In genomic region chr7:97333113-97333898, GRCm38 (mm10) we compare ENCODE assay signal across 8 mouse cellular contexts. TPM values are rescaled to one million over a fixed set of nuclear protein-coding genes. Genes with fewer than 3 reads are reported as not detected.
DNase-seq lines count a peak whose midpoint lies in the region; ATAC-seq and TF ChIP-seq lines count a peak whose summit lies in the region.

No protein-coding gene starts in this region.

- peak; percentile 33 to 41 for DNase-seq in cerebellum, adult 18-20 months
- no peak for DNase-seq in cerebellum, postnatal 4 days (ENCODE audit: low spot score in 2 of 2)
- no peak for DNase-seq in forebrain, postnatal 0 days
- DNase-seq in layer of hippocampus, postnatal 10 days (ENCODE audit: low spot score in 2 of 2): no peak
- DNase-seq in testis, postnatal 10 days (ENCODE audit: low spot score): no peak
- DNase-seq in gastrocnemius, adult 8-10 months (ENCODE audit: low spot score in 2 of 2): no peak

- TF ChIP-seq CTCF in E14TG2a.4 (conservative IDR thresholded peaks at IDR 0.05; ENCODE audit: low read length): no peak
- TF ChIP-seq CTCF in forebrain, postnatal 0 days (IDR thresholded peaks at IDR 0.05; ENCODE audit: low read depth): no peak

- peaks cover 3% of the 10 kb centered on the region; the same call in 1 of the 2 replicates for H3K27me3 ChIP-seq in E14TG2a.4 (ENCODE audit: insufficient read depth, low read length)
- no peaks in the 10 kb centered on the region for H3K27me3 ChIP-seq in forebrain, postnatal 0 days (ENCODE audit: insufficient read depth, low read length)
- no peaks in the 10 kb centered on the region for H3K27me3 ChIP-seq in liver, embryonic 16.5 days (ENCODE audit: control insufficient read depth, insufficient read depth, low read depth, low read length)

- peak overlapping the region; percentile 76; the same call in 1 of the 2 replicates for H3K9ac ChIP-seq in forebrain, postnatal 0 days
- no peak overlapping the region for H3K9ac ChIP-seq in liver, embryonic 16.5 days (ENCODE audit: low read depth, low read length)

- H3K9me3 ChIP-seq in E14TG2a.4 (ENCODE audit: low read length): no peaks in the 10 kb centered on the region
- no peaks in the 10 kb centered on the region for H3K9me3 ChIP-seq in forebrain, postnatal 0 days (ENCODE audit: low read length)
- H3K9me3 ChIP-seq in liver, embryonic 16.5 days (replicated peaks; ENCODE audit: control insufficient read depth, low read length): no peaks in the 10 kb centered on the region

- WGBS in forebrain, postnatal 0 days: 87% methylated on average over 6 of the region's 6 CpGs
- WGBS in liver, embryonic 16.5 days (ENCODE audit: insufficient replicate concordance): 55% methylated on average over 6 of the region's 6 CpGs

- no peaks in the 10 kb centered on the region for H3K36me3 ChIP-seq in E14TG2a.4 (ENCODE audit: insufficient read depth, low read length)
- H3K36me3 ChIP-seq in forebrain, postnatal 0 days (ENCODE audit: insufficient read depth): no peaks in the 10 kb centered on the region
- H3K36me3 ChIP-seq in liver, embryonic 16.5 days (ENCODE audit: control insufficient read depth, insufficient read depth): no peaks in the 10 kb centered on the region

- no peak overlapping the region for H3K27ac ChIP-seq in forebrain, postnatal 0 days (ENCODE audit: low read depth, low read length)
- no peak overlapping the region for H3K27ac ChIP-seq in liver, embryonic 16.5 days (ENCODE audit: low read length)

- H3K4me1 ChIP-seq in E14TG2a.4 (replicated peaks; ENCODE audit: low read depth, low read length): peaks cover 65% of the 10 kb centered on the region
- peaks cover 14% of the 10 kb centered on the region for H3K4me1 ChIP-seq in forebrain, postnatal 0 days (ENCODE audit: insufficient read depth)
- H3K4me1 ChIP-seq in liver, embryonic 16.5 days (ENCODE audit: control insufficient read depth, low read depth, low read length): peaks cover 13% of the 10 kb centered on the region

- ATAC-seq in forebrain, postnatal 0 days: no peak
- ATAC-seq in liver, embryonic 16.5 days (ENCODE audit: low read depth): no peak

- H3K4me2 ChIP-seq in forebrain, postnatal 0 days (ENCODE audit: low read depth): peak overlapping the region; percentile 58
- peak overlapping the region; percentile 91; the same call in 1 of the 2 replicates for H3K4me2 ChIP-seq in liver, embryonic 16.5 days (ENCODE audit: low read depth, low read length)

- H3K4me3 ChIP-seq in E14TG2a.4 (replicated peaks; ENCODE audit: low read length): peak overlapping the region; percentile 90
- H3K4me3 ChIP-seq in forebrain, postnatal 0 days (ENCODE audit: low read depth, low read length): peak overlapping the region; percentile 91
- H3K4me3 ChIP-seq in liver, embryonic 16.5 days (ENCODE audit: low read depth, low read length): no peak overlapping the region

RNA-seq across cellular contexts. Expression of gene Kctd21, which starts 1.2 kb away (rescaled TPM):
- 3.9 and 4.9 TPM in 2 replicates for total RNA-seq in forebrain, postnatal 0 days (2014; rRNA removed)
- polyA plus RNA-seq in forebrain, postnatal 0 days (2015; fragmentation: Nextera tagmentation; extraction: Ambion mirVana): 2.4 and 3.1 TPM in 2 replicates
- polyA plus RNA-seq in liver, embryonic 16.5 days (2015; fragmentation: Nextera tagmentation; extraction: Ambion mirVana): 1.1 and 1.4 TPM in 2 replicates
- total RNA-seq in layer of hippocampus, postnatal 10 days (2021): 1 to 10 TPM; 6.9 to 8.9 TPM
- 1 to 10 TPM; 3.3 to 4.1 (median 3.9) TPM for total RNA-seq in gastrocnemius, adult 8-10 months (2022)

RNA-seq across cellular contexts. Expression of gene Usp35, which starts 1.5 kb away (rescaled TPM):
- total RNA-seq in forebrain, postnatal 0 days (2014; rRNA removed): 14.8 and 15.0 TPM in 2 replicates
- polyA plus RNA-seq in forebrain, postnatal 0 days (2015; fragmentation: Nextera tagmentation; extraction: Ambion mirVana): 2.6 and 3.8 TPM in 2 replicates
- 0.09 and 0.14 TPM in 2 replicates for polyA plus RNA-seq in liver, embryonic 16.5 days (2015; fragmentation: Nextera tagmentation; extraction: Ambion mirVana)
- total RNA-seq in layer of hippocampus, postnatal 10 days (2021): 10 to 100 TPM; 10.8 to 14.0 TPM
- 1 to 10 TPM in 1 of 4 experiments, under 1 TPM in 3; 0.56 to 1.2 (median 0.80) TPM for total RNA-seq in gastrocnemius, adult 8-10 months (2022)

RNA-seq across cellular contexts. Expression of gene Alg8, which starts 38.1 kb away (rescaled TPM):
- total RNA-seq in forebrain, postnatal 0 days (2014; rRNA removed): 3.5 and 7.5 TPM in 2 replicates
- polyA plus RNA-seq in forebrain, postnatal 0 days (2015; fragmentation: Nextera tagmentation; extraction: Ambion mirVana): 8.6 and 10.6 TPM in 2 replicates
- 29.4 and 30.2 TPM in 2 replicates for polyA plus RNA-seq in liver, embryonic 16.5 days (2015; fragmentation: Nextera tagmentation; extraction: Ambion mirVana)
- 10 to 100 TPM; 10.6 to 11.3 TPM for total RNA-seq in layer of hippocampus, postnatal 10 days (2021)
- total RNA-seq in gastrocnemius, adult 8-10 months (2022): 1 to 10 TPM; 1.9 to 3.9 (median 3.6) TPM

Comparison
In these comparisons a context has a peak if more than half of its experiments do, and no peak if none do; other contexts are left out.
1. DNase-seq: peak in cerebellum, adult 18-20 months (2 of 2); none in cerebellum, postnatal 4 days (0 of 2), forebrain, postnatal 0 days (single experiment), layer of hippocampus, postnatal 10 days (0 of 2), testis, postnatal 10 days (single experiment) and gastrocnemius, adult 8-10 months (0 of 2).